Mouse (Mus musculus) ES-Bruce4 (cell line): Measurements from ENCODE around the gene Eps15. TPM values are rescaled to one million over a fixed set of nuclear protein-coding genes. Genes with fewer than 3 reads are reported as not detected.

ENCODE experiments used
- H3K27ac ChIP-seq: 2 replicates; pipeline ENCODE4 v1.5.1; 2012; ENCODE audit warnings: low read length, inconsistent platforms; ENCODE audit not compliant: insufficient read depth
- H3K27me3 ChIP-seq: 2 replicates; pipeline ENCODE4 v1.6.1; 2012; ENCODE audit warnings: mild to moderate bottlenecking, low read length, inconsistent platforms; ENCODE audit not compliant: control insufficient read depth, poor library complexity, insufficient read depth, severe bottlenecking
- H3K36me3 ChIP-seq: 2 replicates; pipeline ENCODE4 v1.6.1; 2012; ENCODE audit warnings: inconsistent platforms, mild to moderate bottlenecking, low read length, moderate library complexity; ENCODE audit not compliant: control insufficient read depth, poor library complexity, insufficient read depth, severe bottlenecking
- H3K4me1 ChIP-seq: one replicate; pipeline ENCODE4 v1.8.1; 2011; ENCODE audit warnings: low read length; ENCODE audit not compliant: control insufficient read depth, insufficient read depth
- H3K4me3 ChIP-seq: 2 replicates; pipeline ENCODE4 v1.5.1; 2011; ENCODE audit warnings: low read depth, mild to moderate bottlenecking, low read length
- H3K9ac ChIP-seq: 2 replicates; pipeline ENCODE4 v1.6.1; 2012; ENCODE audit warnings: low read depth, mild to moderate bottlenecking, inconsistent platforms; ENCODE audit not compliant: poor library complexity, severe bottlenecking
- H3K9me3 ChIP-seq: replicated peaks from 2 replicates; pipeline ENCODE4 v1.6.1; 2012; ENCODE audit warnings: mild to moderate bottlenecking, low read length, inconsistent platforms; ENCODE audit not compliant: control insufficient read depth, poor library complexity, insufficient read depth, severe bottlenecking
- CTCF ChIP-seq: IDR thresholded peaks from one replicate; pipeline ENCODE4 v1.8.1; 2011; ENCODE audit warnings: low read depth, low read length
- EP300 ChIP-seq: IDR thresholded peaks from 2 replicates; pipeline ENCODE4 v1.6.1; 2011; ENCODE audit warnings: low read depth, low read length; ENCODE audit not compliant: insufficient read depth
- POLR2A ChIP-seq: IDR thresholded peaks from one replicate; pipeline ENCODE4 v1.8.1; 2011; ENCODE audit warnings: low read length; ENCODE audit not compliant: insufficient read depth
- polyA plus RNA-seq: library from polyadenylated mRNA; stranded (reverse); fragments of >200 nt; gene quantifications from 2 replicates; pipeline ENCODE4 v1.2.4, GENCODE M21; 2011; ENCODE audit warnings: low read depth; ENCODE audit not compliant: missing spikeins, insufficient read depth, insufficient read length

Eps15 gene
- polyA plus RNA-seq, 1 experiment, result 47.1 TPM

DNA sequence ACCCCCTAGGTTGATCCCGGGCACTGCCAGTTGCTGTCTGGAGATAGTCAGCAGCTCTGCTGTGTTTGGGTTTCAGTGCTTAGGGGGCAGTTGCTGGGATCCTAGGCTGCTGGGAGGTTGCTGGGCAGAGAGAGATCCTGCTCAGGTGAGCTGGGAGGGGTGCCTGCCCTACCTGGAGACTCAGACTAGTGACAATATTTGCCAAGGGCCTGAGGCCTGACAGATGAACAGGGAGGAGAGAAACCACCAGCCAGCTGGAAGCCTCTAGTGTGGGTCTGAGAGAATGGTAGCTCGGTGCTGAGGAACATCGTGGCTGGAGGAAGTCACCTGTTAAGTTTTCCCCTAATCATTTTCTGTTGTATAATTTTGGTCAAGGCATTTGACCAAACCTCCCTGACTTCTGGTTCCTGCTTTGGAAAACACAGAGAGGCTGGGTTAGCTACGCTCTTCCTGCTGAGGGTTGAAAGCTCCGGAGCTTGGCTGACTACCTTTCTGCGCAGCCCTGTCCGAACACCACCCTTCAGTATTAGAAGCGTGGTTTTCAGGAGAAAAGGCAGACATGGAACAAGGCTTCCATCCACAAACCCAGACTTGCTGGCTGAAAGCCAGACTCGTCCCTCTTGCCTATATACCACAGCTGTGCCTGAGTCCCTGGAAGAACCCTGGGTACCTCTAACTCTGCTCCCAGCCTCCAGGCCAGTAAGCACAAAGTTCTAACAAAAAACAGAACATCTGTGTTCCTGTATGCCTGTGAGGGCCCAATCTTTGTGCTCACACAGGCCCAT lies 127.8 kb downstream of the Eps15 start:
- Histone ChIP-seq H3K9ac (no peak overlapping the region), H3K27me3 (no peaks in the 10 kb centered on the region; the same call in 1 of the 2 replicates), H3K4me1 (no peaks in the 10 kb centered on the region), H3K27ac (no peak overlapping the region), H3K4me3 (no peak overlapping the region), H3K9me3 (no peaks in the 10 kb centered on the region), H3K36me3 (no peaks in the 10 kb centered on the region)
- no peak for TF ChIP-seq CTCF
- no peak for TF ChIP-seq POLR2A
- TF ChIP-seq EP300, result no peak

DNA sequence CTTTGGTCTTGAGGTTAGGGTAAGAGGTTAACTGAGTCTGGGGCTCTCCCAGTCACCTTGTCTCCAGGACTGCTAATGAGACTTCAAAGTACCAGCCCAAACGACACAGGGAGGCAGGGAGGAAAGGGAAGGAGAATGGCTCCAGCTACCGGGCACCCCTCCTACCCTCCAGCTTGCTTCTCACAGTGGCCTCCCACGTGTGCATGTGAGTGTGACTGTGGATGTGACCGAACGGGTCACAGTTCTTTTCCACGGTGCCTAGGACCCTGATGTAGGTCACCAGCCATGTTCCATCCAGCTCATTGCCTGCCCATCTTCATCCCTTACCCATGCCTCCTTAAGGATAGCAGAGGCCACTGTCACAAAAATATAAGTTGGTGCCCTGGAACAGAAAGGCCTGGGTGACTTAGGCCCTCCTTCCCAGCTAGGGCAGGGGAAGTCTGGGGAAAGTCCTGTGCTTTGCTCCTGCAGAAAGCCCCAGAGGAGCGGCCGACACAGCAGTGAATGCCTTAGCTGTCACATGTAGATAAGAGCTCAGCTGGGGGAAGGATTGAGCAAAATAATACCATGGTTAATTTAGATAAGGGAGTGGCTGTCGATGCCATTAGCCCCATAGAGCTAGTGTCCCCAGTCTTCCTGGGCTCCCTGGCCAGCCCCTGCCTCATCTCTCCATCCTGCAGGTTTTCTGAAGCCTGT lies 130.8 kb downstream of the Eps15 start:
- Histone ChIP-seq H3K27ac (no peak overlapping the region), H3K36me3 (no peaks in the 10 kb centered on the region), H3K27me3 (no peaks in the 10 kb centered on the region; the same call in 1 of the 2 replicates), H3K4me1 (peaks cover 3% of the 10 kb centered on the region), H3K4me3 (no peak overlapping the region), H3K9me3 (no peaks in the 10 kb centered on the region), H3K9ac (no peak overlapping the region)
- TF ChIP-seq EP300 (no peak), POLR2A (no peak), CTCF (no peak)

DNA sequence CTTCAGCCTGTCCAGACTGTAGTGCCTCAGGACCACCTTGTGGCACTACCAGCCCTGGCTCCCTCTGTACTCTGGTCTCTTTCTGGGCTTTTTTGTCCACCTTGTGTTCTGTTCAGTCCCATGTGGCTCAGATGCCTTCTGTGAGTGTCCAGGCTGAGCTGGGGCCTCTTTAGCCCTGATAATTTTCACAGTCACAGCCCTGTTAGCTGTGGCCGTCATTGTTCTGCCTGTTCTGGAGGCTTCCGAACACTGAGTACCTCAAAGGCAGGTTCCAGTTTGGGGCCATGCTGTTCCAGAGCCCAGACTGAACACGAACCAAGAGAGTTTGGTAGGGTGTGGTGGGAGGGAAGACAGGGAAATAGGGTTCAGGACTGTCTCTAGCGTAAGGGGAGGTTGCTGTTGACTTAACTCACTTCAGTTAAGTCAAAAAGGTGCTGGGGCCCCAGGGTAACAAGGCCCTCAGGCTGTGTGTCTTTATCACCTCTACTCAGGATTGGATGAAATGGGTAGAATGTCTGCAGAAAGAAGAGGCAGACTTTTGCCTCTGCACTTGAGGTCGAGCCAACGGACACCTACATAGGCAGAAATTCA lies 131.4 kb downstream of the Eps15 start:
- no peak overlapping the region for H3K27ac ChIP-seq
- no peak for TF ChIP-seq EP300
- no peak overlapping the region for H3K9ac ChIP-seq
- H3K27me3 ChIP-seq, result no peaks in the 10 kb centered on the region; the same call in 1 of the 2 replicates
- no peaks in the 10 kb centered on the region for H3K36me3 ChIP-seq
- no peaks in the 10 kb centered on the region for H3K9me3 ChIP-seq
- H3K4me1 ChIP-seq, result peaks cover 3% of the 10 kb centered on the region
- H3K4me3 ChIP-seq, result no peak overlapping the region

- Histone ChIP-seq H3K9me3 (no peaks in the 10 kb centered on the region), H3K27ac (no peak overlapping the region), H3K4me3 (no peak overlapping the region), H3K4me1 (peaks cover 3% of the 10 kb centered on the region), H3K27me3 (no peaks in the 10 kb centered on the region; the same call in 1 of the 2 replicates), H3K9ac (no peak overlapping the region), H3K36me3 (no peaks in the 10 kb centered on the region)
- TF ChIP-seq CTCF (no peak), EP300 (no peak), POLR2A (no peak)
Observed at GRCm38 (mm10) chr4:109412233-109412632, 132.2 kb downstream of the Eps15 start.

DNA sequence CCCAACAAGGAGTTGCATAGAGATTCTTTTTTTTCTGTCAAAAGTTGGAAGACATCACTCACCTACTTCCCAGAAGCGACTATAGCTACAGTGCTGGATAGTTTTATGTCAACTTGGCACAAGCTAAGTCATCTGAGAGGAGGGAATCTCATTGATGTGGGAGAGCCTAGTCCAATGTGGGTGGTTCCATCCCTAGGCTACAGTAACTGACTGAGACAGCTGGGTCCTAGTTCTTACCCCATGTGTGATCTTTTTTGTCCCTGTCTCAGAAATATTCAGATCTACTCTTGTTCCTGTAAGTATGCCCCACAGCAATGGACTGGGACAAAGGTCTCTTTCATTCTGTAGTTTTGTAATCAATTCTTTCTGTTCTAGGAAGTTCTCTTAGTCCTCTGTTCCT lies 137.9 kb downstream of the Eps15 start:
- Histone ChIP-seq H3K4me3 (no peak overlapping the region), H3K9me3 (no peaks in the 10 kb centered on the region), H3K4me1 (peaks cover 3% of the 10 kb centered on the region), H3K27ac (no peak overlapping the region), H3K36me3 (no peaks in the 10 kb centered on the region), H3K27me3 (no peaks in the 10 kb centered on the region), H3K9ac (no peak overlapping the region)
- TF ChIP-seq CTCF (no peak), POLR2A (no peak), EP300 (no peak)

DNA sequence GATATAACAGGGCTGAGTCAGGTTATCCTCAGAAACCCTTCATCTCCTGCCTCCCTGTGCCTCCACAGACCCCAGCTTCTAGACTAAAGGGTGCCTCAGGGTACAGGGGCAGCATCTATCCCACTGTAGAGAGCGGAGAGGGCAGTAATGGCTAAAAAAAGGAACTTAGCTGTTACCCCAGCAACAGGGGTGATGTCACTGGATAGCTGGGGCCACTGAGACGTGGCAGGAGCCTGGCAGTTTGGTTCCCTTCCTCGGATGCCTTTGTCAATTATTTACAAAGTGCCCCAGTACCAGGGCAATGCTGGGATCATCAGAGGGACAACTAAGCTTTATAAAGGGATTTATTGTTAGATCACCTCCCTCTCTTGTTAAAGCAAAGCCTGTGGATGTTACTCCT lies 138.9 kb downstream of the Eps15 start:
- no peak overlapping the region for H3K27ac ChIP-seq
- no peak for TF ChIP-seq CTCF
- TF ChIP-seq POLR2A, result no peak
- no peak for TF ChIP-seq EP300
- no peak overlapping the region for H3K4me3 ChIP-seq
- H3K27me3 ChIP-seq, result no peaks in the 10 kb centered on the region
- peaks cover 3% of the 10 kb centered on the region for H3K4me1 ChIP-seq
- H3K36me3 ChIP-seq, result no peaks in the 10 kb centered on the region
- H3K9me3 ChIP-seq, result no peaks in the 10 kb centered on the region
- H3K9ac ChIP-seq, result no peak overlapping the region
